Mouse (Mus musculus): ENCODE data around the gene Wnk2. TPM values are rescaled to one million over a fixed set of nuclear protein-coding genes. Genes with fewer than 3 reads are reported as not detected.
A peak's percentile ranks its signal among the peaks of the same experiment; 100 is the strongest.

The Wnk2 gene
- polyA plus RNA-seq, 1 experiment: 65.4 TPM

DNA sequence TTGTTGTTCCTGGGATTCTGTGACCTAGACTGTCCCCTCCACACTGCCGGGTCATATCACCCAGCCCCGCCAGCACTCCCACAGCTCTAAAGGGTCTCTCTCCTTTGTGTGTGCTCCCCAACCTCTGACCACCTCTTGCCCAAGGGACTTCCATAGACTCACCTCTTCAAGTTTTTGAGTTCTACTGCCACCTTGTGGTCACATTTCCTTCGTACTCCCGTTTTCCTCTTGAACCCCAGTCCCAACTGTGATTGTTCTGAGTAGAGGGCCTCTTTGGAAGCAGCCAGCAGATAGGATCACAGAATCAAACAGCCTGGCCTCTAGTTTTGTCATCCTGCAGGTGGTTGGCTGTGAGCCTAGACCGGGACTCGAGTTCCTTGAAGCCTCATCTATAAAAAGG, 149.2 kb downstream of the Wnk2 start:
- Histone ChIP-seq H3K4me1 (ENCODE audit: control insufficient read depth, insufficient read depth, low read length) (peaks cover 3% of the 10 kb centered on the region; the same call in 1 of the 2 replicates), H3K4me3 (ENCODE audit: insufficient read depth, low read length) (no peak overlapping the region), H3K27ac (ENCODE audit: insufficient read depth, low read length) (no peak overlapping the region)
- TF ChIP-seq POLR2A (IDR thresholded peaks at IDR 0.05; ENCODE audit: extremely low read depth, insufficient read depth, low read length) (no peak), CTCF (IDR thresholded peaks at IDR 0.05; ENCODE audit: extremely low read depth, insufficient read depth, low read length) (peak; percentile 67)

DNA sequence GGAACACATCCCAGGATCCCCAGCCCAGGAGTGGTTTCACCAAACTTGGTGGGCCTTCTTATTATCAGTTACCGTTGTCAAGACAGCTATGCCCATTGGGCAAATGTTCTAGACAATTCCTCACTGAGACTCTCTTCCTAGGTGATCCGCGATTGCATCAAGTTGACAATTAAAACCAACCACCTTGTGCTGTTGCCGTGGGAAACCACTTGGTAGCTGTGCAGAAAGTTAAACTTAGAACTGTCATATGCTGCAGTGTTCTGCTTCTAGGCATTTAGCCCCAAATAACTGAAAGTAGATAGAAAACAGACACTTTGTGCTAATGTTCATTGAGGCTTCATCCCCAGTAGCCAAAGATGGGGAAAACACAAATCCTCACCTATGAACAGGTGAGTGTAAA, 151.1 kb downstream of the Wnk2 start:
- TF ChIP-seq CTCF (IDR thresholded peaks at IDR 0.05; ENCODE audit: extremely low read depth, insufficient read depth, low read length) (no peak), POLR2A (IDR thresholded peaks at IDR 0.05; ENCODE audit: extremely low read depth, insufficient read depth, low read length) (no peak)
- no peak overlapping the region for H3K27ac ChIP-seq (ENCODE audit: insufficient read depth, low read length)
- peaks cover 3% of the 10 kb centered on the region; the same call in 1 of the 2 replicates for H3K4me1 ChIP-seq (ENCODE audit: control insufficient read depth, insufficient read depth, low read length)
- H3K4me3 ChIP-seq (ENCODE audit: insufficient read depth, low read length): no peak overlapping the region

DNA sequence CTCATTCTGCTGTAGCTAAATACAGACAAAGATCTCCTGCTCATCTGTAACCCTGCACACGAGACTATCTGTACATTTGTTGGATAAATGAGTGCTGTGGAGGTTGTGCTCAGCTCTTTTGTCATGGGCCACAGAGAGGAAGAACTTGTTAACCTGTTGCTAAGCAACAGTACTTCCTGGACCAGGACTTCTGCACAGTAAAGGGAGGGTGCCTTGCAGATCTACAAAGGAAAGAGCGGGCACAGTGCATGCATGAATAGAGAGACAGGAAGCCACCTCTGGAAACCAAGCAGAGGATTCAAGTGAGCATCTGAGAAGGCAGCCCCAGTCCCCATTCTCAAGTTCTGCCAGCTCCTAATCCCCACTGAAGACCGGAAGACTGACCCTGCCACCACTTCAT, 152.9 kb downstream of the Wnk2 start:
- TF ChIP-seq CTCF (IDR thresholded peaks at IDR 0.05; ENCODE audit: extremely low read depth, insufficient read depth, low read length) (no peak), POLR2A (IDR thresholded peaks at IDR 0.05; ENCODE audit: extremely low read depth, insufficient read depth, low read length) (no peak)
- H3K27ac ChIP-seq (ENCODE audit: insufficient read depth, low read length): no peak overlapping the region

DNA sequence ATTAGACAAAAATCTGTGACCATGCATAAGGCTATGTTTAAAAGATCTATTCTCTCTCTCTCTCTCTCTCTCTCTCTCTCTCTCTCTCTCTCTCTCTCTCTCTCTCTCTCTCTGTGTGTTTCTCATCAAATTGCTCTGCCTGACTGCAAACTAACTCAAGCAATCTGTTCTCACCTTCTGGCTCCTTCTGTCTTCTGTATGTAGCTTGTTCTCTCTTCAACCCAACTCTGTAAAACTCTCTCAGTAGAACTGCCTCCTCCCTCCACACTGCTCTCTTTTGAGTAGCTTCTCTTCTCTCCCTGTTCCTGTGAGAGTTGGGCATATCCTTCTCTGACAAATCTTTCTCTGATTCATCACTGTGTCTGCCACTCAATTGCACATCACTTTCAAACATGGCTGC, 154.9 kb downstream of the Wnk2 start:
- no peak overlapping the region for H3K27ac ChIP-seq (ENCODE audit: insufficient read depth, low read length)
- no peak overlapping the region for H3K4me3 ChIP-seq (ENCODE audit: insufficient read depth, low read length)
- peaks cover 3% of the 10 kb centered on the region; the same call in 1 of the 2 replicates for H3K4me1 ChIP-seq (ENCODE audit: control insufficient read depth, insufficient read depth, low read length)
- no peak for TF ChIP-seq CTCF (IDR thresholded peaks at IDR 0.05; ENCODE audit: extremely low read depth, insufficient read depth, low read length)
- no peak for TF ChIP-seq POLR2A (IDR thresholded peaks at IDR 0.05; ENCODE audit: extremely low read depth, insufficient read depth, low read length)

More for the DNA sequence above, 152.9 kb downstream of the Wnk2 start:
- Histone ChIP-seq H3K4me3 (ENCODE audit: insufficient read depth, low read length) (no peak overlapping the region), H3K4me1 (ENCODE audit: control insufficient read depth, insufficient read depth, low read length) (peaks cover 3% of the 10 kb centered on the region; the same call in 1 of the 2 replicates)

DNA sequence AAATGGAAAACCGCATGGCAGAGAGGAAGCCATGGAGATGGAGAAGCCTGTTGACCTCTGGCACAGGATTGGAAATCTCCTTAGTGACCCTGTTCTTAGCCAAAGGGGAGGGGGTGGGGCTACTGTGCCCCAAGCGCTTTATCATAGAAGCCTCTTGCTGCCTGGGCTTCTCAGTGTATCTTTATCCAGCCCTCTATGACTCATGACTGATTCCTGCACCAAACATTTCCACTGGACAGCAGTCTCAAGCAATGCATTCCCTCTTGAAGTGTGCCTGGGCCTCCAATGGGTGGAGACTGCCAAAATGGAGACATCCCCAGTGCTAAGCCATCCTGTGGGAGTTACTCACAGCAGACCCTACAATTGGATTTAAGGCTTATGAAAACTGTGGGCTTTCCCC, 157.7 kb downstream of the Wnk2 start:
- H3K27ac ChIP-seq (ENCODE audit: insufficient read depth, low read length): no peak overlapping the region
- TF ChIP-seq POLR2A (IDR thresholded peaks at IDR 0.05; ENCODE audit: extremely low read depth, insufficient read depth, low read length) (no peak), CTCF (IDR thresholded peaks at IDR 0.05; ENCODE audit: extremely low read depth, insufficient read depth, low read length) (no peak)
- H3K4me3 ChIP-seq (ENCODE audit: insufficient read depth, low read length): no peak overlapping the region
- H3K4me1 ChIP-seq (ENCODE audit: control insufficient read depth, insufficient read depth, low read length): no peaks in the 10 kb centered on the region

Other genes starting within 250 kb of the Wnk2 start
- 80.3 and 81.6 TPM in 2 replicates for gene Fam120a, start 180.0 kb downstream of the Wnk2 start, polyA plus RNA-seq (2012; rRNA removed)
- 50.2 and 55.1 TPM in 2 replicates for gene Ninj1, start 39.5 kb upstream of the Wnk2 start, polyA plus RNA-seq (2012; rRNA removed)
- gene Card19, start 68.0 kb upstream of the Wnk2 start, polyA plus RNA-seq (2012; rRNA removed): 32.0 and 36.5 TPM in 2 replicates
- 3.2 and 3.4 TPM in 2 replicates for gene Susd3, start 100.7 kb upstream of the Wnk2 start, polyA plus RNA-seq (2012; rRNA removed)
- gene Fgd3, start 172.3 kb upstream of the Wnk2 start, polyA plus RNA-seq (2012; rRNA removed): 5.8 and 6.2 TPM in 2 replicates
- gene Bicd2, start 193.6 kb upstream of the Wnk2 start, polyA plus RNA-seq (2012; rRNA removed): 49.5 and 52.0 TPM in 2 replicates

Data from cortical plate, adult 2 months (tissue).